Mouse (Mus musculus) heart, embryonic 11.5 days (tissue): ENCODE results near the gene Pikfyve. TPM values are rescaled to one million over a fixed set of nuclear protein-coding genes. Genes with fewer than 3 reads are reported as not detected.

ENCODE experiments used
- ATAC-seq: fragments of 200-750 bp; cut with Nextera tagmentation; replicated peaks from 2 replicates; pipeline ENCODE4 v1.8.0; 2017; ENCODE audit warnings: moderate library complexity; ENCODE audit not compliant: insufficient number of reproducible peaks, low FRiP score, low TSS enrichment
- H3K27ac ChIP-seq: fragments of 300-500 bp; sonication (generic); 2 replicates; pipeline ENCODE4 v1.5.1; 2014; ENCODE audit warnings: mild to moderate bottlenecking, low read depth, low read length
- H3K27me3 ChIP-seq: fragments of 300-500 bp; sonication (generic); 2 replicates; pipeline ENCODE4 v1.6.1; 2014; ENCODE audit warnings: mild to moderate bottlenecking, low read length, mixed read lengths; ENCODE audit not compliant: control insufficient read depth, insufficient read depth
- H3K36me3 ChIP-seq: fragments of 300-500 bp; sonication (generic); 2 replicates; pipeline ENCODE4 v1.6.1; 2014; ENCODE audit warnings: mild to moderate bottlenecking, low read length, moderate library complexity, mixed read lengths; ENCODE audit not compliant: control insufficient read depth, insufficient read depth
- H3K4me1 ChIP-seq: fragments of 300-500 bp; sonication (generic); 2 replicates; pipeline ENCODE4 v1.6.1; 2014; ENCODE audit warnings: low read length; ENCODE audit not compliant: control insufficient read depth, insufficient read depth
- H3K4me2 ChIP-seq: fragments of 300-500 bp; sonication (generic); 2 replicates; pipeline ENCODE4 v1.6.1; 2014; ENCODE audit warnings: mild to moderate bottlenecking, moderate library complexity
- H3K4me3 ChIP-seq: fragments of 300-500 bp; sonication (generic); 2 replicates; pipeline ENCODE4 v1.5.1; 2014; ENCODE audit warnings: low read depth, low read length
- H3K9ac ChIP-seq: fragments of 300-500 bp; sonication (generic); 2 replicates; pipeline ENCODE4 v1.6.1; 2014; ENCODE audit warnings: mild to moderate bottlenecking, low read depth, low read length, moderate library complexity
- H3K9me3 ChIP-seq: fragments of 300-500 bp; sonication (generic); replicated peaks from 2 replicates; pipeline ENCODE4 v1.6.1; 2016; ENCODE audit warnings: low read length; ENCODE audit not compliant: control insufficient read depth
- WGBS: fragments of 180-500 bp; shearing (Covaris S2); extraction: QIAGEN DNeasy Blood & Tissue Kit; methylation state at CpG from one replicate; pipeline ENCODE4 v1.1.7; 2014; ENCODE audit not compliant: insufficient replicate concordance; 5-methylcytosine and 5-hydroxymethylcytosine counted together
- polyA plus RNA-seq: library from polyadenylated mRNA; unstranded; fragments of >200 nt; fragmentation: Nextera tagmentation; extraction: Ambion mirVana; gene quantifications from 2 replicates; pipeline ENCODE4 v1.2.1, GENCODE M21; 2014

Pikfyve gene
- polyA plus RNA-seq, 1 experiment from 2014 or later = 8.9 TPM

GRCm38 (mm10) chr1:65312118-65312517 lies 125.6 kb downstream of the Pikfyve start:
- Histone ChIP-seq H3K27me3 (peaks cover 13% of the 10 kb centered on the region), H3K27ac (no peak overlapping the region), H3K4me1 (no peaks in the 10 kb centered on the region), H3K4me2 (peak overlapping the region; percentile 80), H3K4me3 (peak overlapping the region; percentile 38; the same call in 1 of the 2 replicates), H3K9me3 (no peaks in the 10 kb centered on the region), H3K9ac (no peak overlapping the region), H3K36me3 (no peaks in the 10 kb centered on the region)
- ATAC-seq = no peak
- 12% methylated on average over 7 of the region's 7 CpGs for WGBS

GRCm38 (mm10) chr1:65312896-65313295 lies 126.4 kb downstream of the Pikfyve start:
- Histone ChIP-seq H3K4me1 (no peaks in the 10 kb centered on the region), H3K27me3 (peaks cover 13% of the 10 kb centered on the region), H3K9me3 (no peaks in the 10 kb centered on the region), H3K4me3 (no peak overlapping the region), H3K4me2 (no peak overlapping the region), H3K36me3 (no peaks in the 10 kb centered on the region), H3K27ac (no peak overlapping the region), H3K9ac (no peak overlapping the region)
- ATAC-seq = no peak
- 60% methylated on average over 2 of the region's 2 CpGs for WGBS

GRCm38 (mm10) chr1:65314054-65315021 lies 127.9 kb downstream of the Pikfyve start:
- Histone ChIP-seq H3K9ac (no peak overlapping the region), H3K4me2 (no peak overlapping the region), H3K36me3 (no peaks in the 10 kb centered on the region), H3K4me1 (no peaks in the 10 kb centered on the region), H3K27me3 (peaks cover 13% of the 10 kb centered on the region), H3K9me3 (no peaks in the 10 kb centered on the region), H3K27ac (no peak overlapping the region), H3K4me3 (no peak overlapping the region)
- no peak for ATAC-seq
- WGBS = 70% methylated on average over 13 of the region's 13 CpGs

- no peak for ATAC-seq
- no peak overlapping the region for H3K27ac ChIP-seq
- H3K27me3 ChIP-seq = peaks cover 13% of the 10 kb centered on the region
- no peak overlapping the region for H3K9ac ChIP-seq
- H3K4me2 ChIP-seq = no peak overlapping the region
- WGBS = 80% methylated on average over 8 of the region's 8 CpGs
- H3K4me3 ChIP-seq = no peak overlapping the region
- no peaks in the 10 kb centered on the region for H3K36me3 ChIP-seq
- H3K9me3 ChIP-seq = no peaks in the 10 kb centered on the region
- H3K4me1 ChIP-seq = no peaks in the 10 kb centered on the region
Measured at GRCm38 (mm10) chr1:65315022-65315407, 128.5 kb downstream of the Pikfyve start.

Other genes starting within 250 kb of the Pikfyve start
- gene Plekhm3, start 229.9 kb upstream of the Pikfyve start, polyA plus RNA-seq = 9.1 and 9.9 TPM in 2 replicates
- 1.9 and 2.0 TPM in 2 replicates for gene Akr1cl, start 153.9 kb upstream of the Pikfyve start, polyA plus RNA-seq
- gene Cryge, start 135.5 kb upstream of the Pikfyve start, polyA plus RNA-seq = not detected in 2 replicates
- not detected in 2 replicates for gene Crygd, start 123.2 kb upstream of the Pikfyve start, polyA plus RNA-seq
- gene Crygc, start 113.0 kb upstream of the Pikfyve start, polyA plus RNA-seq = not detected in 2 replicates
- gene Crygb, start 104.4 kb upstream of the Pikfyve start, polyA plus RNA-seq = 0.56 and 1.2 TPM in 2 replicates
- not detected in 2 replicates for gene Cryga, start 83.3 kb upstream of the Pikfyve start, polyA plus RNA-seq
- gene Gm28845, start 67.1 kb upstream of the Pikfyve start, polyA plus RNA-seq = not detected in 2 replicates
- gene D630023F18Rik, start 63.5 kb upstream of the Pikfyve start, polyA plus RNA-seq = 0.09 and 0.25 TPM in 2 replicates
- 81.5 and 96.6 TPM in 2 replicates for gene Idh1, start 183 bp upstream of the Pikfyve start, polyA plus RNA-seq
- gene Pth2r, start 95.4 kb downstream of the Pikfyve start, polyA plus RNA-seq = 0.09 TPM in 1 of 2 replicates, not detected in the other